Mouse (Mus musculus) naive thymus-derived CD4-positive, alpha-beta T cell, adult 2 months (primary cell): ENCODE data around the gene Eif2ak3.

ENCODE experiments used
- DNase-seq: peaks from one replicate; pipeline ENCODE4 v3.0.0-alpha.2; 2011; ENCODE audit warnings: low read depth

Eif2ak3 gene

DNA sequence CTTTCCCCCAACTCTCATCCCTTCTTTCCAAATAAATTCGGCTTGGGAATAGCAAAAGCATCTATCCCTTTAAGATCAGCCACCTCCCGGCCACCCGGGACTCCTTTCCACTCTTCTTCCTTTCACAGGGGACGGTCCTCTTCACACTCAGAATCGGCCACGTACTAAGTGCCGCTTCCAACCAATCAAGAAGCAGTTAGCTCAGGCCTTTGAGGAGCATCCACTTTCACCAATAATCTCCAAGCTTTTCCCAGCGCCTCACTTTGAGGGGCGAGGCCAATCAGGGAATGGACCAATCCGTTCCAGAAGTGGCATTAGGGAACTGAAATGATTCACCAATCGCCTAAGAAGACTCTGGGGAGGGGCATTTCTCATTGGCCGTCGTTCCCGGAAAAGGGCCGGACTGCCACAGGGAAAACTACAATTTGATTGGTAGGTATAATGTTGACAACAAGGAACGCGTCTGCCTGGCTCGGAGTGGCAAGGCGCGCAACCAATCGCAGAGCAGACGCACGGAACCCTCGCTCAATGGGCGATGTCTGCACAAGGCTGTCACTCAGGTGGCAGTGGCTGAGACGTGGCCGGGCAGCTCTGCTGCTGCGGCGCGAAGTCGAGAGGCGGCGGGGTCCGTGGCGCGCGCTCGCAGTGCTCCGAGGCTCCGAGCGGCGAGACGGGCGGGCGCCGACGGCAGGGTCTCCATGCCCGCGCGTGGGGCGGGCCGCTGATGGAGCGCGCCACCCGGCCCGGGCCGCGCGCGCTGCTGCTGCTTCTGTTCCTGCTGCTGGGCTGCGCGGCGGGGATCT lies at the start of gene Eif2ak3:
Gene Eif2ak3 (plus strand): TSS at position 514 of the 803 bp plus-strand sequence.
- peak; percentile 98 for DNase-seq

DNA sequence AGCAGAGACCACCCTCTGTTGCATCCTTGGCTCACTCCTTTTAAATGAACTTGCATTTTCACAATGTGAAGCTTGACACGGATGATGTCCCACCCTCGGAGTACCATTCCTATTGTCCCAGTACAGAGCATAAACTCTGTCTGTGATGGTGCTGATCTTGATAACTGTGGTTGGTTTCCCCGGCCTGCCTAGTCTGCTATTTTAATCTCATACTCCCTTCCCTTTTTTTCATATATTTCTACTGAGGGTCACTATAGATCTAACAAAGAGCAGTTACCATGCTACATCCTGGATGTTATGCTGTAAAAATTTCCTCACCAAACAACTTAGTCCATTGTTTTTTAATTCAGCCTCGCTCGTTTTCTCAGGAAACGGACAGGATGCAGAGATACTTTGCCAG lies 47.4 kb upstream of the Eif2ak3 start:
- DNase-seq: no peak

DNA sequence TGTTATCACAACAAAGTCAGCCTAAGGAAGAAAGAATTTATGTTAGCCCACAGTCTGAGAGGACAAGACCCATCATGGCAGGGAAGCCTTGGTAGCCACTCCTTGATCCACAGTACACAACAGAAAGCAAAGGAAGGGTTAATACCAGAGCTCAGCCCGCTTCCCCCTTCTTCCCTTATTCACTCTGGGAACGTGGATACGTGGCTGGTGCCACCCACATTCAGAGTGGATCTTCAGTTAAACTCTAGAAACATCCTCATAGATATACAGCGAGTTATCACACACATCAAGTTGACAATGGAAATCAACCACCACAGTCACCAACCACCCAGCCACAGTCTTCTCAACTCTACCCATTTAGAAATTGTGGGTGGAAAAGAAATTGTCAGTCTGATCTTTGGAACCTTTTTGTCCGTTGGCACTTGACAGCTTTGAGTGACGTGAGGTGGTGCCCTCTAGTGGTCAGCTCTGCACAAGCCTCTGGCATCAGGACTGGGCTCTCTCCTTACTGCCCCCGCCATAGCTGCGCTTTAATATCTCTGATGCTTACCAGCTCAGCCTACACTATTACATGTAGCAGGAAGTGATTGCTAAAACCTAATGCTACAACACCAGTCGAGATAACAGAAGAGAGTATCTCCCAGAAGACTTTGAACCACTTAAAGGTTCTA lies 46.6 kb upstream of the Eif2ak3 start:
- peak; percentile 92 for DNase-seq

DNA sequence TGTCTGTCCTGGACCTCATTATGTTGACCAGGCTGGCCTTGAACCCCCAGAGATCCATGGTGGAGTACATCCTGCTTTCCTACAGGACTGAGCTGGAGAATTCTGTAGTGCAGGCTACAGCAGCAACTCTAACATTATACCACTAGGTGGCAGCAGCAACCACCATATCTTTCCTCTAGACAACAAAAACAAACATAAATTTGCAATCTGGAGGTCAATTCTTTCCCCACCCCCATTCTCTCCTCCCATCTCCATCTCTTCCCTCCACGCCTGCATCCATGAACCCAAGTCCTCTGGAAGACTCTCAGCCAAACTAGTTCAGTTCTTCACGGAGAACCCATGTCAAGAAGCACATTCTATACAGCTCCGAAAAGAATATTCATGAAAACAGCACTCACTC lies 39.7 kb upstream of the Eif2ak3 start:
- DNase-seq: peak; percentile 83

DNA sequence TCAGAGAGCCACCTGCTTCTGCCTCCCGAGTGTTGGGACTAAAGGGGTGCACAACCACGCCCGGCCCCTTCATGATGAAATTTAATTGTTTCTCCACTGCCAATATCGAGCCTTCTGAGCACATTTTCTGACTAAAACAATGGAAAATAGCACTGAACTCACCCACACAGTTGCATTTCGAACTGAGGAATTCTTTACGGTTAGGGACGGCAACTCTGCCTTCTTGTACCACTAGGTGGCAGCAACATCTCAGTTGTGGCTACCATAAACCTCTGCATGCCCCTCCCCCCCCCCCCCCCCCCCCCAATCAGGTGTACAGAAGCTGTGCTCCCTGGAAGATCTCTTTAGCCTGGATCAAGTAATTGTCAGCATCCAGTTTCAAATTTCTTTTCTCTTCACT lies 39.0 kb upstream of the Eif2ak3 start:
- peak; percentile 89 for DNase-seq

DNA sequence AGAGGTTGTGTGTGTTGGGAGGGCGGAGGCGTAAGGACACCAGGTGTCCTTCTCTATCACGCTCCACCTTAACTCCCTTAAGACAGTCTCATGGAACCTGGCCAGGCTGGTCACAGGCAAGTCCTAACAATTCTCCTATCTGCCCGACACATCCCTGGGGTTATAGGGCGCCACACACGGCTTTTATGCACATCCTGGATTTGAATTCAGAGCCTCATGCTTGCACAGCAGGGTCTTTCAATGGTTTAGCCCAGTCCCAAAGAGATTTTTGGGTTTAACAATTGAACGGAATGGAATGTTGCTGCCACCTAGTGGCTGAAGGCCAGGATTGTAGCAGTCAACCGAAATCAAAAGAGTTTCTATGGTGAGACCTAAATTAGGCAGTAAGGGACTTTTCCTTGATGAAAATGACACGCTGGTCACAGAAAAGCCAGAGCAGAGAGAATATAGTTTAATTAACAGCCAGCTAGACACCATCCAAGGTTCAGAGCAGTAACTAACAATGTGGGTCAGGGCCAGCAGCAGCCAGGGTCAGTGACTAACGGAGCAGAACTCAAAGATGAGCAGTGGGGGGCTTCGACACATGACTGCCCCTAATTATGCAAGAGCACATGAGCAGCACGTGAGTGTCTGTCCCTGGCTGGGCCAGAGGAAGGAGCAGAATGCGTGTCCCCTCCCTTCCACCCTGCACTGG lies 38.3 kb upstream of the Eif2ak3 start:
- peak; percentile 89 for DNase-seq

DNA sequence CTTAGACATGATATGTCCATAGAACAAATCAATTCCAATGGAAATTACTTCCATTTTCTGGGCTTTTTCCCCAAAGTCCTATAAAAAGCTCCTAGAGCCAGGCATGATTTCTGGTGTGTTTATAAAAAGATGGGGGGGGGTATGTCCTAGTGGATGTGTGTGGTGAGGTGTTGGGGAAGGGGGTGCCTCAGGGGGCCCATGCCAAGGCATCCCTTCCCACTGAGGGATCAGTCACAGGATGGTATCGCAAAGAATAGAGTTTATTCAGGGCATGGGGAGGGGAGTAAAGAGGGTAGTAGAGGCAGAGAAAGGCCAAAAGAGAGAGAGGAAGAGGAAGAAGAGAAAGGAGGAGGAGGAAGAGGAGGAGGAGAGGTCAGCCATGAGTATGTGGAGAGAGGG lies 37.8 kb upstream of the Eif2ak3 start:
- DNase-seq: no peak

DNA sequence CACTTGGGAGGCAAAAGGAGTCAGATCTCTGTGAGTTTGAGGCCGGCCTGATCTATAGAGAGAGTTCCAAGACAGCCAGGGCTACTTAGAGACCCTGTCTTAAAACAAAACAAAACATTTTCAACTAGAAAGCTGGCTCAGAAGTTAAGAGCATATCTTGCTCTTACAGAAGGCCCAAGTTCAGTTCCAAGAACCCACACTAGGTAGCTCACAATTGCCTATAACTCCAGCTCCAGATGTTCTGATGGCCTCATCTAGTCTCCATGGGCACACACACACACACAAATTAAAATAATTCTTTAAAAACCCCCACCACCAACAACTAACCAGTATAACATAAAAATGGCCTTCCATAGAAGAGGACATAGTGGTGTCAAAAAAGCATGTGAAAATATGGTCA lies 33.8 kb upstream of the Eif2ak3 start:
- DNase-seq: no peak

DNA sequence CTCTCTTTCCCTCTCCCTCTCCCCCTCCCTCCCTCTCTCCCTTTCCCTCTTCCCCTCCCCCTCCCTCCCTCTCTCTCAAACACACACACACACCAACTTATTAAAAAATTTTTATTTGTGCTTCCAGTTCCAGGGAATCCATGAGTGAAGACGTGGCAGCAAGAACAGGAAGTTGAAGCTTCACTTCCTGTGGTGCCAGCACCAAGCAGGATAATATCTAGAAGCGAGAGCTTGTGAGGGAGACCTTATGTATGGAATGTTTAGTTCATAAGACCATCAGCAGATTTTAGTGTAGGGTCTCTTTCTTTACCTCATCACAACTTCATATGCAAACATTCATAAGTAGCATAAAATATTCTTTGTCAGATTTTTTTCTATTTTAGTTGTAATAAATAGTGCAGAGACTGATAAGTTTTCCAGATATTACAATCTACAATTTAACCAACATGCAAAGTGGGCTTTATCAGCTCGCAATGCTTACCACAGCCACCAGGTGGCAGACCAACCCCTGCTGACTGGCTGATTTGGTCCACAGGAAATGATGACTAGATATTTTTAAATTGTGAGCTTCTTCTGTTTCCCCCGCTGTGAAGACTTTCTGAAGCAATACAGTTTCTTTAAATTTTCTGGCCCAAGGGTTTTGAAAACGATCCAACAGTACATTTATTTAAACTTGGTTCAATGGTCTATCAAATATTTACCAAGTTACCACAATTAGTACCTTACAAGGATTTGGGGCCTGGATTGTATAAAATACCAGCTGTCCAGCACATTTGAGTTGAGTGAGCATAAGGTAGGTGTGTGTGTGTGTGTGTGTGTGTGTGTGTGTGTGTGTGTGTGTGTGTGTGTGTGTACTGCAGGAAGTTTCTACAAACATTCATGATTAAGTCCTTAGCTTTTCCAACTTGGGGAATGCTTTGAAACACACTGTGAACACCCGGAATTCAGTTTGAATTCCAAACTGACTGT lies 32.5 kb upstream of the Eif2ak3 start:
- peak; percentile 90 for DNase-seq

DNA sequence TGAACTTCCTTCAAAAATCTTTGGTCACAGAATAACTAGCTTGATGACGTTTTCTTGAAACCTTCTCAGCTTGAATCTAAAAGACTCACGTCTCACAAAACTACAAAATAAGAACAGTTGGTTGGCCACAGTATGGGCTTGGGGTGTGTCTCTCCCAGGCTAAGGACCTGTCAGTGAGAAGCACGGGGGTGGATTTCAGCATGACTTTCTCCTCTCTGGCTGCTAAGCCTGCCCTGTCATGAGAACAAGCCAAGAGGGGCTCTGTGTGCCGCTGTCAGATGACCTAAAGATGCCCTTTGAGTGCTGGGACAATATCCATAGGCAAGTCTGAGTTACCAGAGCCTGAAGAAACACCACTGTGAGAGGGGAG lies 31.8 kb upstream of the Eif2ak3 start:
- DNase-seq: peak; percentile 26

DNA sequence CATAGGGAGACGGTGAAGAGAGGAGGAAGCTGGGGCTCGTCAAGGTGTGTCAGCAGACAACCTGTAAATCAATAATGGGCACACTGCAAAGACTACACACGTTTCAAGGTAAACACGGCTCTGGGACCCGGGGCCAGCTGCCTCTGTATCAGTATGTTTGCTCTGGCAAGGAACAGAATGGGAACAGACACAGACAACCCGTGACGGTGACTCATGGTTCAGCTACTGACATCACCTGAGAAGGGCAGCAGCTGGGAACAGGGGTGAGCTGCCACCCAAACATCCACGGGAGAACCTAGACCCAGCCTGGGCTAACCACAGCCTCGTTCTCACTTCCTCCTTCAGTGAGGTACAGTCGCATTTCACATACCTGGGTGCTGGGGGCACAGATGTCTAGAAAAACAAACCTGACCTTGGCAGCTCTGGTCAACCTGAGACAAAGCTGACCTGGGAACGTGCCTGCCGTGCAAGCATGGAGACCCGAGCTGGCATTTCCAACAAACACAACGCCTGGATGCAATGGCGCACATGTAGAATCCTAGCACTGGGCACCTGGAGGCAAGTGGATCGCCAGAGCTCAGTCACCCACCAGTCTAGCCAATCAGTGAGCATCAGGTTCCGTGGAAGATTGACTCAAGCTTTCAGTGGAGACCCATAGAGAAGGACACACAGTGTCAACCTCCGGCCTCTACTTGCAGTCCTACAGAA lies 30.2 kb upstream of the Eif2ak3 start:
- DNase-seq: peak; percentile 76

DNA sequence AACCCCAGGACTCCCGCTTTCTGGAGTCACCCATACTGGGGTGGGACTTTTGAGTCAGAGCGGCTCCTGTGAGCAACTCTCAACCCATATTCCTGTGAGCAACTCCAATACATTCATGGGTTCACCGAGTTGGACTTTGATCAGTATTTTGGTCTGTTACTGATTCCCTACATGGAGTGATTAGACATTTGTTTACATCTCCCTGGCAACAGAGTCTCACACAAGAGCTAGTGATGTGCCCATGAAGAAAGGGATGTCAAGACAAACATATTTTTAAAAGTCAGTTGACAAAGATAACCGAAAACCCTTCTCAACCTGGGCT lies 29.7 kb upstream of the Eif2ak3 start:
- peak; percentile 62 for DNase-seq

DNA sequence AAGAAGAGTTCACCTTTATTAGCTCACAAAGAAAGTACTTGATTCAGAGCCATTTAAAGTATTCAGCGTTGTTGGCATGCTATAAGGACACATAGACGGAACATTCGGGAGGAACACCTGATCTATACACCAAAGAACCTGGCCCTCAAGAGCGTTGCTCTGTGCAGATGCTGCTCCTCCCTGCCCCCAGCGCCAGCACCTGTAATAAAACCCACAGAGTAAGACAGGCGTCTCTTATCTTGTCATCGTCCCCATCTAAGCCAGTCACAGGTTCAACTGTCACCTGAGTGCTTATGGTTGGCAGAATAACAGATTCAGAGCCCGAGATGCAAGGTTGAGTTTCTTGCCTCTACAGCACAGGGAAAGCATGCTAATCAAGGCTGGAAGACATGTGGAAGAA lies 28.8 kb upstream of the Eif2ak3 start:
- DNase-seq: peak; percentile 59

DNA sequence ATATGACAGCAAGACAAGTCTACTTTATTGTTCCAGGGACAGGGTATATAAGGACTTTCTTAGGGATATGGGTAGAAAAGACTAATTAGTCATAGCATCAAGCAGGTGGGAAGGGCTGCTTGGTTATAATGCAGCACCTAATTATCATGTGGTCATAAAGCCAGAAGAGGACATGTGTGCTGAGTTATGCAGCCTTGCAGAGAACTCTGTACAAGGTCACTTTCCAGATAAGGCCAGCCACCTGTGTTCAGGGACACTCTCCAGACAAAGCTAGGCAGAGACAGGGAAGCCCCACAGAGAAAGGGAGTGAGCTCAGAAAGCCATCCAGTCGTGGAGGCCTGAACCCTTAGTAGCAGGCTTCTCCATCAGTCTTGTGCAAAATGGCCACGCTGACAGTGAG lies 22.7 kb upstream of the Eif2ak3 start:
- no peak for DNase-seq

DNA sequence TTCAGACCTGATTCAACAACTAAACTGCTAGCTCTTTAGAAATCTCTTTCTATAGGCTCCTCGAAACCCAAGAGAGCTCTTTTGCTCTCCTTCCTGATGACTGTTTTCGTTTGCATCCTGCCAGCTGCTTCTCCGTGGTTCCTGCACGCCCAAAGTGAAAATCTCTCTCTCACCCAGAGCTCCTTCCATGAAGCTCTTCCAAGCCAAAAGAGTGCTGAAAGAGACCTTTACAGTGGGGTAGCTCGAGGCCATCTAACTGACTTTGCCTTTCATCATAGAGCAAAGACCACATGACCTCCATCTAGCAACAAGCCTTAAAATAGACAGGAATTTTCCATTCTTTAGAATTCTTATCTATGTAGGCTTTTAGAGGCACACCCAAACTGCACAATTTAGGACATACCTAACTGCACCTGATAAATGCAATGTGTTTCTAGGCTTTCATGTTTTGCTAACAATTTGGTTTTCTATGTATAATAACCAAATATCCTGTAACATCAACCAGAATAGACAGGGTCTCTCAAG lies 21.9 kb upstream of the Eif2ak3 start:
- DNase-seq: peak; percentile 29

DNA sequence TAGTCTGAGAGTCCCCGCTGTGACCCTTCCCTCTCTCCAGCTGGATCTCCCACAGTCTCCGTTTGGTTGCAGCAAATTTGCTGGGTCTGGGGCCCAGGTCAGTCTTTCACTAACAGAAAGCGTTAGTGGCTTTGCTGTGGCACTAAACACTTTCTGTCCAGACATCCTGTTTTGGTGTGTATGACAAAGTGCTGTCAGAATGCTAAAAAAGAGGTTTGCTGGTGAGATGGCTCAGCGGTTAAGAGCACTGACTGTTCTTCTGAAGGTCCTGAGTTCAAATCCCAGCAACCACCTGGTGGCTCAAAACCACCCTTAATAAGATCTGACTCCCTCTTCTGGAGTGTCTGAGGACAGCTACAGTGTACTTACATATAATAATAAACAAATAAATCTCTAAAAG lies 21.0 kb upstream of the Eif2ak3 start:
- peak; percentile 32 for DNase-seq

DNA sequence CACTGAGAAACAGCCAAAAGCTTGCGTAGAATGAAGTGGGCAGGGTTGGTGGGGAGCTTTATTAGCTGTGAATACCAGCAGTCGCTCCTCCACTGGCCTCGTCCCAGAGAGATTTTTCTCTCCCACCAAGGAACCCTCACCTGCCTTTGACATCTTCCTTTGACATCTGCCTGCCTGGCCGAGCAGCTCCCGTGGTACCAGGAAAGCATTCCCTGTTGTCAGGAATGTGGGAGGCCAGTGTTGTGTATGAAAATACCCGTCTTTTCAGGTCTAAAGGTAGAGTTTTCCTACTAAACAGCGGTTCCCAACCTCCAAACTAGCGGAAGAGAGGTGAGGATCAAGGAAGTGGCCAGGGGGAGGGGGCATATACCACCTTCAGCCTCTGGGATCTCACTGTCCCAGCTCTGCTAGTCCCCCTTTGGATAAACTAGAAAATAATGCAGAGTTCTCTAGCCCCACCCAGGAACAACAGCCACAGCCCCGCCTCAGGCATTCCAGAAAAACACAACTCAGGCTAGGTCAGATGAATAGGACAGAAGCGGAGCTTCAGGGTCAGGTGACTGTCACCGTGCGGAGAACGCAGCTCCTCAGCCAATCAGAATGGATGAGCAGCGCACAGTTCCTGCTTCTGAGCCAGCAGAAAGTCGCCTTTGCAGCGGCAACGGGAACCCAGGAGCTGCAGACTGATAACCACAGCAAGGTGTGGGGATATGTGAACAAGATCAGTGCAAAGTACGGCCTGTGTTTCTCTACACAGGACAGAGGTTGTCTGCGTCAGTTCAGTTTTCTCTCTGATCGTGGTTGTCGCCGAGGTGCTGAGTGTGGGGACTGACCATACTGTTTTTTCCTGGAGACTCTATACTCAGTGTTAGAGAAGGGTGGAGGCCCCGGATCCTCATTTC lies 20.0 kb upstream of the Eif2ak3 start:
- DNase-seq: no peak

DNA sequence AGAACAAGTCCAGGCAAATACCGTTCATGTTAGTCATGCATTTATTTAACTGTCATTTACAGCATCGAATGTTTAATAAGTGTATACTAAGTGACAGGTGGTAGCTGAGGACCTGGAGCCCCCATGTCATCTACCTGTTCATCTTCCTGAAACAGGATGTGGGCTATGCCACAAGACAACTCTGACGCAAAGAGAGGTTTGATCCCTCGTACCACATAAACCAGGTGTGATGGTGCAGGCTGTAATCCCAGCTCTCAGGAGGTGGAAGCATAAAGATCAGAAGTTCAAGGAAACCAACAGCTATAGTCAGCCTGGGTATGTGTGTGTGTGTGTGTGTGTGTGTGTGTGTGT lies 19.4 kb upstream of the Eif2ak3 start:
- DNase-seq: peak; percentile 94

DNA sequence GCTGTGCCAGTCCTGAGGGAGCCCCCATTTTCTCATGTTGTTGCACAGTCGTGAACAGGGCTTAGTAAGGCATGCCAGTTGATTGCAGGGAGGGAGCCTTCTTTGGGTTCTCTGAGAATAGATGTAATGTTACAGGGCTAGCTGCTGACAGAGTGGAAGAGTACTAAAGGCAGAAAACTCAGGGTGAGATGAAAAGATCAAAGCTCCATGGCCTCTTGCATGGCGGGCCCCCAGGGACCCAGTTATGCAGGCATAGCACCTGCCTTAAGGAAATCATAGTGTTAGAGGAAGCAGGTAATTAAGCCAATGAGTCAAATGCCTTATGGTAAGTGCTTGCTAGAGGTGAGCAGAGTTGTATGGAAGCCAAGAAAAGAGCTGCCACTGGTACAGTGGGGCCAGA lies 14.9 kb upstream of the Eif2ak3 start:
- no peak for DNase-seq

DNA sequence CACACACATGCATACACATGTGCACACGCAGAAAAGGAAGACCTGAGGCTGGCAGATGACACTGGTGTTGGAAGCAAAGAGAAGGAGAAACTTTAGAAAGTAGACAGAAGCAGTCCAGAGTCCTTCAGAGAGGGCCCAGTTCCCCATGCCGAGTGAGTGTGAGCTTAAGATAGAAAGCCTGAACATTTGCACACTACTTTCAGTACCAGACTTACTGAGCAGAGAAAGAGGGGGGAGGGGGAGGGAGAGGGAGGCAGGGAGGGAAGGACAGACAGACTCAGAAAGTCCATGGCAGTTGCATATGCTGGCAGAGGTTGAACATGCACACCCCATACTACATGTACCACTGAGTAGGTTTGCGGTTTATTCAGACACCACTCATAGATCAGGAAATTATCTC lies 13.8 kb upstream of the Eif2ak3 start:
- DNase-seq: peak; percentile 44
